Mouse (Mus musculus): ENCODE results near the gene Dzank1. TPM values are rescaled to one million over a fixed set of nuclear protein-coding genes. Genes with fewer than 3 reads are reported as not detected.

Dzank1 gene
- total RNA-seq (2021): under 1 TPM; 0.59 to 0.60 TPM
- long read RNA-seq, experiment 1: 0 reads
- long read RNA-seq, experiment 2: 0 reads

DNA sequence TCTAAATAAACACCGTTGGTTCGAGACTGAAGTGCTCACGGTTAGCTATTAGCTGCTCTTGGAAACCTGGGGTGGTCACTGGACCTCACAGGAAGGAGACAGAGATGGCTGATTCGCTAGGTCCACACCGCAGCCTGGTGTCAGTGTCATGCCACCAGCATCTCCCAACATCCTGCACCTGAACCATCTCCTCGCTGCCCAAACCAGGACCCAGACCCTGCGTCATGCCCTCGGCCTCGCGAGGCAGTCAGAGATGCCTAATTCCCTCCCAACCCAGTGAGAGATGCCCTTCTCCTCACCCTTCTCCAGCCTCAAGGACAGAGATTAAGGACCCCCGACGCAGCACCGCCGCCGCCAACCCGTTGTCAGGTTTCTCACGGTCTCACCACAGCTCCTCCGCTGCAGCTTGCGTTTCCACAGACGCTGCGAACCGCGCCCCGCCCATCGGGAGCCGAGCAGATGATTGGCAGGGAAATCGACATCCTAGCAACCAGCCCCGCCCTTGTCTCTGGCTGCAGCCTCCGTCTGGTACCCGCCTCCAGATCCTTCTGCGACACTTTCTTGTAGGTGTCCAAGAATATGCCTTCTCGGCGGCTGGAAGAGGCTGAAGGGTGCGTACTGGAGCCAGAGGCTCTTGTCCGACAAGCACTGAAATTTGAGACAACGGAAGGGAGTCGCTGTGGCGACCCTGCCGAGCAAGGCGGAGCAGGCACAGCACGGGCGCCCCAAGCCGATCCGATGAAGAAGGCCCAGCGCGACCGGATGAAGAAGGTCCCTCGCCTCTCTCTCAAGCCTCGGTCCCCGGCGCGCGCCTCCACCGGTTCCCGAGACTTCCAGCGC, at the start of gene Dzank1, which contains the start of gene Polr3f:
TSS of gene Dzank1 (minus strand) at position 434 of the 840 bp plus-strand sequence.
TSS of gene Polr3f (plus strand) at position 738 of the 840 bp plus-strand sequence.
- peak; percentile 97 to 98 for DNase-seq

DNA sequence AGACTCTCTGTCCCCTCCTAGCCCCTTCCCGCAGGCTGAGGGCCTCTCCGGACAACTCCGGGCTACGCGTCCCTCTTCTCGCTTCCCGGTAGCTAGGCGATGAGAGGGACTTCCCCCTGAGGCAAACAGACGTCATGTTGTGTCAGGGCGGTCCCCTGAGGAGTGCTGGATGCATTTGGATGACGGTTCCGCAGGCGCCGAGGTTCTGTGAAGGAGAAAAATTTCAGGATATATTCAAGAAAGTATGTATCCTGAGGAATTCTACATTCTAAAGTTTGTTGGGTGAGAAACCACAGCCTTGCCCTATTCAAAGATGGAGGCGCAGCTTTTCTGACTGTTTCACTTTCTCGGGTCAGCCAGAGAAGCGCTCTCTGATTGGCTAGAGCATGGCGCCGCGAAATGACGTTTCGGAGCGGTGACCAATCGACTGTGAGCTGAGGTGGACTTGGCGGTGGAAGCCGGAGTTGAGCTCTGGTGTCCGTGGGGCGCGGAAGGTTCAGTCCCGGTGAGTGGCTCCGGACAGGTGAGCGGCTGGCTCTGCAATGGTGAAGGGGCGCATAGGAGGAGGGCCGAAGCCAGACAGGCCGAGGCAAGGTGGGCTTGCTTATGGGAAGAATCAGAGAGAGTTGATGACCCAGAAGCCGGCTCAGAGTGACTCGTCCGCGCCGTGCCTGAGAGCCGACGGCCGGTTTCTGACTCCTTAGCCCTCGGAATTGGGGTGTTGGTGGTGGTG, 28.8 kb upstream of the Dzank1 start, which contains the start of gene Sec23b:
TSS of gene Sec23b (plus strand) at position 410 of the 733 bp plus-strand sequence.
- DNase-seq: peak; percentile 98 to 99

DNA sequence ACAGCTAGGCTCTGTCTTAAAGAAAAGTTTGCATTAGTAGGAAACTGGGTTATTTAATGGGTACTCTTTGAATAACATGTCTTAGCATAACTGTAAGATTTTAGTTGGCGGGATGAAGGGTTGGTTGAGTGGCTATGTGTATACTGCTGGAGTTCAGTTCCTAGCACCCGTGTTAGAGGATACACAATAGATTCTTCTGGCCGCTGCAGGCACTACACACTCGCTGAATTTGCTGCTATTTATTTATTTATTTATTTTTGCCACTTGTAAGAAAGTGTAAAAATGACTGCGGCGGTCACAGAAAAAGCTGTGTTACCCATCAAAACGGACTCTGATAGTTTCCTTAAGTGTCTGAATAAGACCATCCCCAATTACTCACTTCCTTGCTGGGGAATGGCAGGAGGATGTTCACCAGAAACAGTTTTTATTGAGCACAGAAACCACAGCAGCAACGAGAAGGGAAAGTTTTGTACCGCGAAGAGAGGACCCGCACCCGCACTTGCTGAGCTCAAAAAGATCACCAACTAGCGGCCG, 28.1 kb upstream of the Dzank1 start:
- DNase-seq: peak in 1 of 2 experiments; percentile 11

DNA sequence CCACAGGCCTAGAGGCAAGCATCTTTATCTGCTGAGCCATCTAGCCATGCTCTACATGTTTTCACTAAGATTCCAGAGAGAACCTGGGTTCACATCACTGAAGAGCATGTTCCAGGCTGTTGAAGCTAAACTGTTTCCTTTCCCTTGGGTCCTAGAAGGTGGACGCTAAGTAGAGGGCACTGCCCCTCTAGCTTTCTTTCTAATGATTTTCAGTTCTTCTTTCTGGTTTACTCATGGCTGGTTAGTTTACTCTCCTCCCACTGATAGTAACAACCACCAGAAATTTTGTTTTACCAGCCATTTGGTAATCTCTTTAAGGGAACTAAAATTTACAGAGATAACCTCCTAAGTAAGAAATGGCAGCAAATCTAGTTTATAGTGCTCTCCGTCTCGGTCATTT, 26.7 kb upstream of the Dzank1 start:
- DNase-seq: no peak

DNA sequence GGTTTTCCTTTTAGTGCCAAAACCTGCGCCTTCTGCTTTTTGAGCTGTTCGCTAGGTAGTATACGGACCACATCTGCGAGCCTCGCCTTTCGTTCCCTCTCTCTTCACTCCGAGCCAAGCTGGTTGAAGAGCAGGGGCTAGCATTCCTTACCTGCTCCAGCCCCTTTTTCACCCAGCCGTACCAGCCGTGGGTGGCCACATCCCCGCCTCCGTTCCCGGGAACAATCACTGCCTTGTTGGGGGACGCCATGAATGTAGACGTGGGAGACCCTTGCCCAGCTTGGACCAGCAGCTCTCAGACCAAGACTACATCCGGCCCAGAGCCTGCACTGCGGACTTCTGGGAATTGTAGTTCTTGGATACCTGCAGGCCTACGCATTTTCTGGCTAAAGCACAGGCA, 23.3 kb upstream of the Dzank1 start, which contains the start of gene Rbbp9:
TSS of gene Rbbp9 (minus strand) at position 341 of the 400 bp plus-strand sequence.
- DNase-seq: peak; percentile 69 to 80

DNA sequence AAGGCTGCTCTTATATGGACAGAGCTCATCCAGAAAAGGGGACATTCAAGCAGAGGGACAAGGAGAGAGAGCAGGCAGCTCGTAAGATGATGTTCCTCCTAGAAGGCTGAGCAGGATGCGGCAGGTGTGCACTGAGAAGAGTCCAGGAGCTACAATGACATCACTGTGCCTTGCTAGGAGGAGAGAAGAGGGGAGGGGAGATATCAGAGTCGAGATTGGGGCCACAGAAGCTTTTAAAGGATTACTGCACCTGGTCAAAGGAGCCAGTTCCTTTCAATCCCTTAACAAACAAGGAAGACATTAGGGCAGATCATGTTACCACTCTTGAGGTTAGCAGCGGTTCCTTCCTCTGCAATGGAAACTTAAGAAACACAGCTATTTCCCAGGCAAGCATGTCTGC, 20.3 kb upstream of the Dzank1 start:
- DNase-seq: no peak

DNA sequence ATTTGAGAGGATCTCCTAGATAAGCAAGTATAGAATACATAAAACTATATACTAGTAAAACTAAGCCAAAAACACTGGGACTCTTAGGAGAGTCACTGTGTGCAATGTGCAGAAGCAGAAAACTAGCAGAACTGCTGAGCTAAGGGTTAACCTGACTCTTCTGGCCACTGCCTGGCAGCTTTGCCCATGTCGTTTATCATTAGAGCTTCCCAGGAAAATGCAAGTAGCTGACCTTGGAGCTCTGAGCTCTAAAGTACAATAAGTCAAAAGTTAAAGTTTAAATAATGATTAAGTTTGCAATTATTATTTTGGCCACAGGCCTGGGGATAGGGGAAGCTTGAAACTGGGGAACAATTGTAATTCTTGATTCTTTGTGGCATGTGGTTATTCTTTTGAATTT, 18.3 kb upstream of the Dzank1 start:
- no peak for DNase-seq

DNA sequence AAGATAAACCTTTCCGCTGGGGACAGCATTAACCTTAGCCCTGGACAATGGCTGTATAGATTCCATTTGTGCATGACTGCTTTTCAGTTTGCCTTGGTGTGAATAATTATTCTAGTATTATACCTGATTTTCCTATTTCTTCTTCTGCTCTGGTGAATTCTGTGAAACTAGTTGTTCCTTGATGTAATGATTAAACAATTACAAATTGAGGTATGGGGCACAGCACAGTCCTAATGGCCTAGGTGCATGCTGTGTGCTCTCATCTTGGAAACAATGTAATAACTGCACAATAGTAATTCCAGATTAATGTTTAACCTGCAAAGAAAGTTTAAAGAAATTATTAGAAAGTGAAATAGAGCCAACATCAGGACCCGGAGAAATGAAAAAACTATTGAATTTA, 17.8 kb upstream of the Dzank1 start:
- DNase-seq: no peak

DNA sequence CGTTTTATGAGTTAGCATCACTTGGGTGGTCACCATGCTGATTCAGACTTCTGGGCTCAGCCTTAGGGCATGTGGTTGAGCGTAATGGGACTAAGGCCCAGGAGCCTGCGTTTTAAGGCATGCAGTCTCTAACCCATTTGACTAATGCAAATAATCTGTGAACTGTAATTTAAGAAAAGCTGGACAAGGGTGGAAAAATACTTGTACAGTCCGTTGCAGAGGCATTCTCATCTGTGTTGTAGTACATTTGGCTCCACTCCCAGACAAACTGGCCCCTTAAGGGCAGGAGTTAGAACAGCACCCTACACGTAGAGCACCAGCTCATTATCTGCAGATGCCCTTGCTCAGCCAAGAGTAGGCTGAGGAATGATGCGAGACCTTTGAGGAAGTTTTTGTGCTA, 17.4 kb upstream of the Dzank1 start:
- peak in 1 of 2 experiments; percentile 7 for DNase-seq

DNA sequence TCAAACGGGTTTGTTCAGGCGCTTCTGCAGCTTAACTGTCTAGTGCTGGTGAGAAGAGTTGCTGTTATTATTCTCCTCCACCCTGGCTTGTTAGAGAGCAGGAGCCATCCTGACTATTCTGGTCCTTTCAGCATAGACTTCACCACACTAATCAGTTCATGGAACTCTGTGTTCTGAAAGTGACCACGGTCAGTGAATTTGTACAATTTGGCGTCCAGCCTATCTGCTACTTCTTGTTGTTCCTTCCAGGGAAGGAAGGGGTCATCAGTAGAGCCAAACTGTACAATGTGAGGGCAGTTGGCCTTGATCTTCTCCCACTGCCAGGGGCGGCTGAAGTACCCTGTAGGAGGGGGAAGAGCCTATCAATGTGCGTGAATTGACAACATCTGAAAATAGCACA, 16.5 kb upstream of the Dzank1 start:
- peak; percentile 7 to 26 for DNase-seq

DNA sequence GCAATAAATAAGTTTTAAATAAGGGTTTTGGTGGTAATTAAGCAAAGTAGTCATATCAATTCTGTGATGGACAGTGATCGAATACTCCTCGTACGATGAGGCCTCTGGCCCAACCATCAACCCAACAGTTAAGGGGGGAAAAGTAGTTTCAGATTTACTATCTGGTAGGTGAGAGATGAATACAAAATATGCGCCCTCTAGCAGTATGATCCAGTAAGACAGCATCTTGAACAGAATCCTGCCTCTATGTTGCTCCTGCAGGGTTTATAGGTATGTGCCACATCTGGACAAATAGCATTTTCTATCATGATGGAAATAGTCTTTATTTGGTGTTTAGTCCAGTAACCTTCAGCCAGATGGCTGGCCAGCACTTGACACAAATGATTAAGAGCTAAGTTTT, 14.0 kb upstream of the Dzank1 start:
- no peak for DNase-seq

DNA sequence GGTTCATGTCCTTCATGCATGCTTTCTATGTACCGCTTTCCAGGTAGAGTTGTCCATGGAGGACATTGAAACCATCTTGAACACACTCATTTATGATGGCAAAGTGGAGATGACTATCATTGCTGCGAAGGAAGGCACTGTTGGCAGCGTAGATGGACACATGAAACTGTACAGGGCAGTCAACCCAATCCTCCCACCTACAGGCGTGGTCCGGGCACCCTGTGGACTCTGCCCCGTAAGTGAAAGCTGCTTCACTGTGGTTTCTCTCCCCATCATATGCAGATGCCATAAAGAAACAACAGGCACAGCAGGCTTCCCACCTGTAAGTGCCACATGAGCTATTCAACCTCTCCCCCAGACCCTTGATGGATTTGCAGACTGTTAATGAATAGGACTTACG, 9.9 kb upstream of the Dzank1 start:
- no peak for DNase-seq

DNA sequence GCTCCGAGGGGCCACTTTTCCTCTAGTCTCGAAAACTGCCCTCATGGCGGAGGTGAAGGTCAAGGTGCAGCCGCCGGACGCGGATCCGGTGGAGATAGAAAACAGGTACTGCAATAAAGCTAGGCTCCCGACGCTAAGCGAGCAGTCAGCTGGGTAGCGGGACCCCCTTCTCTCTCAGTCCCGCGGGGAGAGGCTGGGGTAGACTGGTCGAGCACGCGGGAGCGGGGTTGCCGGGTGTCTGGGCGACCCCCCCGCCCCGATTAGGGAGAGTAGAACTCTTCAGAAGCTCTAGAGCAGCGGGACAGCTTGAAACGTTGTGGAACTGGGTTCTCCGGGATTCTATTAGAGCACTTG, 584 bp upstream of the Dzank1 start:
- DNase-seq: no peak

DNA sequence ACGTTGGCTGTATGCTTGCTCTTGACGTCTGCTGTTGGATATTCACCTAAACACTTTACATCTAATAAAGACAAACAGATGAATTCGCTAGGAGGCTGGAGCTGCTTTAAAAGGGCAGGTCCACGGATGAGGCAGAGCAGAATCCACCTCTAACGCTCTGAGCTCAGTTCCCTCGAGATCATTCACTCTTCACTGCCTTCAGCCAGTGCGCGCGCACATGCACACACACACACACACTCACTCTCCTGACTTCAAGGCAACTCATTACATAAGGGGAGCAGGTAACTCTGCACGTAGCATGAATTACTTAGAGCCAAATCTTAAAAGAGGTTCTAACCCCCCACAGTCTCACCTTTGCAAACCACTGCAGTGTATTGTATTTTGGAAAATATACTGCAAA, 1.4 kb downstream of the Dzank1 start:
- no peak for DNase-seq

DNA sequence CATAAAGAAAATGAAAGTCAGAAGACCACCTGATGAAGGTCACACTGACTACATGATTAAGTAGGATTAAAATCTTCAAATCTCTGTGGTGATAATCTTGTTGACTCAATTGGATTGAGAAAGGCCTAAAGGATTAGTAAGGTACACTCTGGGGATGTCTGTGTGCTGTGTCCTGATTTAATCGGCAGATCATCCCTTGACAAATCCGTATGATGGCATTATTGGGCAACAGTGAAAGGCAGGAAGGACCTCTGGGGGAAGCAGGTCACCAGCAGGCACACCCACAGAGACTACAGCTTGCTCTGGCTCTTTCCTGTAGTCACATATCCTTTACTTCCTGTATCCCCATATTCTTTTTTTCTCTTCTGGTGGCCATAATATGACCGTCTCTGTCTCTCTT, 7.4 kb downstream of the Dzank1 start:
- no peak for DNase-seq

DNA sequence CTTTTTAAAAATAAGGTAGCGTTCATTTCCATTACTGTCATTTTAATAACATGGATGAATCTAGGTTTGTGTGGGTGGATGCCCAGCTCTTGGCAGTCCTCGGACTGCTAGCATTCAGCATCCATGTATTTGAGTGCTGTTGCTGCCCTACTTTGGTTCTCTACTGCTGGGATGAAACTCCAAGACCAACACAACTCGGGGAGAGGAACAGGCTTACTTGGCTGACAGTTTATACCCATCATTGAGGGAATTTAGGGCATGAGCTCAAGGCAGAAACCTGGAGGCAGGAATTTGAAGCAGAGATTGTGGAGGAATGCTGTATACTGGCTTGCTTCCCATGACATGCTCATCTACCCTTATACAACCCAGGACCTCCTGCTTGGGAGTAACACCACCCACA, 12.6 kb downstream of the Dzank1 start:
- no peak for DNase-seq

DNA sequence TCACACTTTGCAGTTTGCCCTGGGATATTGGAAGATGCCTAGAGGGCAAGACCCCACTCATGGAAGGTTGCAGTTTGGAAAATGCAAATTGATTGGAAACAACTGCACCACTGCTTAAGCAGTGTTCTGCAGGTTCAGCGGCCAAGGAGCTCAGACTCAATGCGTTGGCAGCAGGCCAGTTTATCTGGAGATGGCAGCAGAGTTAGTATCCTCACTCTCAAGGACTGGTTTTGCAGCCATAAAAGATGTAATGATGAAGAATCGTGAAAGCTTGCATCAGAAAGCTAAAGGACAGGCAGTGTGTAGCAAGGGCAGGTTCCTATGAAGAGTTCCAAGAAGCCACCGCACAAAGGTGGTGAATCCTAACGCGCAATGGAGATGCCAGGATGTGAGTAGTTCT, 25.1 kb downstream of the Dzank1 start:
- DNase-seq: no peak

DNA sequence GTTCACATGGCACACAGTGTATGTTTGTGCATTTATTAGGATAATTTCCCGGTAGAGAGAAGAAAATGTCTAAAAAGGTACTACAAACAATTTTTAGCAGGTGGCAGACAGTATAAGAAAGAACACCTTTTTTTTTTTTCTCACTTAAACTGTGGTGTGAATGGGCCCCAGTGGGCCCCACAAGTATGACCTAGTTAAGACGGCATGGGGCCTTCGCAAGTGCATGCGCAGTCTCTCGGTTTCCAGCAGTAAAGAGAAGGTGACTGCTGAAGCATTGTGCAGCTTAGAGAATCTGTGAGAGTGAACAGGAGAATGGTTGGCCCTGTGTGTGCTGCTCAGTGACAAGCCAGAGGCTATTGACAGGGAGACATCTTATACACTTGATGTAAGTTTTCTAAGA, 37.9 kb downstream of the Dzank1 start:
- DNase-seq: no peak

DNA sequence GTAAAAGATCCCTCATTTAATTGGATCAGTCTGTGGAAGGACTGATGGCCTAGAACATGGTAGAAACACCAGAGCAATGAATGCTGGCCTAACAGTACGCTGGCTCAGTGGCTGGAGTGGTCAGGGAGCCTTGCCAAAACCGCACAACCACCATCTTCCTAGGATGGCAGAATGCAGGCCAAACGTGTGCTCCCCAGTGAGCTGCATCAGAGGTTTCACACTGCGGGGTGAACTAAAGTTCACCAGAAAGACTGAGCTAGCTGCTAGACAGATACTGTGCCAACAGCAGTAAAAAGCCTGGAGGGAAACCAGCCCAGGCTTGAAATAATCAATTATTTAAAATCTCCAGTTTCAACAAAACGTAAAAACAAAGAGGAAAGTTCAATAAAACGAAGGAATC, 39.7 kb downstream of the Dzank1 start:
- DNase-seq: no peak

DNA sequence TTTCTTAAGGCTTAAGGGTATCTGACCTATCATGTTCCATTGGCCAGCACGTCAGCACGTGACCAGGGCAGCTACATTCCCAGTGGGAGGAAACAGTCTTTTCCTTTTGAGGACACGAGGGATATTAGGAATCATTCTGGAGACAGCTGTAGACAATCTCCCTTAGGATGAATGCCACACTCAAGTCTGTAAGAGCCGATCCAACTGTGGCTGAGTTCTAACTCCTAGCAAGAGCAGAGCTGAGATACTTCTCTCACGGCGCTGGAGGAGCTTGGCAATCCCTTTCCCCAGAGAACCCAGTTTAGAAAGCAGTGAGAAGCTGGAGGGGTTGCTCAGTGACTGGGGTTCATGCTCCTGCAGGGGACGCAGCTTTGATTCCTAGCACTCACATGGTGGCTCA, 41.8 kb downstream of the Dzank1 start:
- peak; percentile 14 to 43 for DNase-seq

DNA sequence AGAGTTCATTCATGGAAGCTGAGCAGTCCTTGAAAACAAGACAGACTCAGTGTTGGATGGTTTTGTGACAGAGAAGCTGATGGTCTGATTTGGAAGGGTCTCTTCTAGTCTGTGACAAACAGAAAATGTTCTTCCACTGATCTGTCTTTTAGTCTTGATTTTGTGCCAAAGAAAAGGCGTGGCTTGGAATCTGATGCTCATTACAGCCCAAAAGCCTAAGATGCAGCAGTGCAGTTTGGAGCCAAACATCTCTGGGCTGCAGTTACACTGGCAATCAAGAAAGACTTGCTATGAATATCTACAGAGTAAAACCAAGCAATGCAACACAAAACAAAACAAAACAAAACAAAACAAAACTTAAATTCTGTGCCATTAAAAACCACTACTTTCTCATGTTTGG, 43.1 kb downstream of the Dzank1 start:
- peak; percentile 42 to 53 for DNase-seq

DNA sequence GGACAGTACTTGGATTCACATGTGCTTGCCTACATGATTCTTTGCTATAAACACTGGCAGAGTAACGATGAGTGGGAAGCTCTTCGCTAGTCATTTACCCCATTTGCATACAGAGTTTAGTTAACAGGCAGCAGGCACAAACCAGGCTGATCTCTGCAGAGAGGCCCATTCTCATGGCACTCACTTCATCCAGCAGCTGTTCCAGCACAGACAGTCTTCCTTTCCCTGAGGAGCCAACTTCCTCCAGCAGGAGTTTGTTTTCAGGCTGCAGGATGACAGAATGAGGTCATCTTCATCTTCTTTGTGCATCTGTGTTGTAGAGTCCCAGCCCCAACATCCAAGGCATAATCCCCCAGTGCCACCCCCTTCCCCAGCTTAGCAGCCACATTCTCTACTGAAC, 47.8 kb downstream of the Dzank1 start:
- peak; percentile 42 to 64 for DNase-seq

DNA sequence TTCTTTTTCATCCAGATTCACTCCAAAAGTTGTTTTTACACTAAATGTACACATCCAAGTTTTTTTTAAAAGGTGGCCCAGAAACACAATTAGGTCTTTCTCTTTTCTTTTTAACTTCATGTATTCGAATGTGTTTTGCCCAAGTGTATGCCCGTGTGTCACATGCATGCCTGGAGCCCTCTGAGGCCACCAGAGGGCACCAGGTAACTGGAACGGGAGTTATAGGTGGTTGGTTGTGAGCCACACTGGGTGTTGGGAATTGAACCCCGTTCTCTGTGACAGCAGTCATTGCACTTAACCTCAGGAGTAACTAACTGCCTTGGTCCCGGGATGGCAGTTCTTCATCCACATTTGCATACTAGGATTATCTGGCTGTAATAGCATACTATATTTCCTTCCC, 60.0 kb downstream of the Dzank1 start:
- DNase-seq: no peak
